Mouse (Mus musculus) adrenal gland, postnatal 25 days (tissue): ENCODE measurements at regions not wholly inside any gene's neighbourhood (a gene's known extent, or its start where the extent isn't known, plus 50 kb on each side); places are given as distances from the start of the nearest gene placed in this dataset.
A peak's percentile ranks its signal among the peaks of the same experiment; 100 is the strongest.

Source experiments
- DNase-seq: peaks from one replicate; pipeline ENCODE4 v3.0.0; 2021; ENCODE audit warnings: mixed read lengths

- DNase-seq: no peak
Observed at GRCm38 (mm10) chr3:19458386-19458785, 170.1 kb downstream of the 1700064H15Rik start.

- no peak for DNase-seq
Observed at GRCm38 (mm10) chr3:19457431-19457830, 171.0 kb downstream of the 1700064H15Rik start.

- DNase-seq: no peak
Observed at GRCm38 (mm10) chr3:19455838-19456448, 172.5 kb downstream of the 1700064H15Rik start.

- peak; percentile 30 for DNase-seq
Observed at GRCm38 (mm10) chr3:19451022-19451421, 177.5 kb downstream of the 1700064H15Rik start.

- no peak for DNase-seq
Observed at GRCm38 (mm10) chr3:19448931-19449330, 179.5 kb downstream of the 1700064H15Rik start.

DNA sequence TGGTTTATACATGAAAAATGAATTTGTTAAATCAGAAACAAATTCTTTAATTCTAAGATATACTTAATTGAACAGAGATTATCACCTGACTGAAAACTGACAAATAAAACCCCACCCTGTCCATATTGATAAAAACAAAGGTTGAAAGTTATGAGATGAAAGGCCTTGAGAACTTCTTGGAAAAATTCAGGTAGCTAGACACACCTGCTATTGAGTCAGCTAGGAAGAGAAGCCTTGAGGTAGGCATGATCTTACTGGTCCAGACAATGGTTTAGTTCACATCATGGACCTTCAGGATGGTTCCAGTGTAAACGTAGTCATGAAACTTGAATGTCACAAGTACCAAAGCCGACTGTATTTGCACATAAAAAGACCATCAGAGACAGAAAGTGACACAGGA, 180.3 kb downstream of the 1700064H15Rik start:
- DNase-seq: no peak

- DNase-seq: peak; percentile 32
Observed at GRCm38 (mm10) chr3:19447733-19448132, 180.7 kb downstream of the 1700064H15Rik start.

GRCm38 (mm10) chr3:19444914-19445313, 183.6 kb downstream of the 1700064H15Rik start:
- no peak for DNase-seq

DNA sequence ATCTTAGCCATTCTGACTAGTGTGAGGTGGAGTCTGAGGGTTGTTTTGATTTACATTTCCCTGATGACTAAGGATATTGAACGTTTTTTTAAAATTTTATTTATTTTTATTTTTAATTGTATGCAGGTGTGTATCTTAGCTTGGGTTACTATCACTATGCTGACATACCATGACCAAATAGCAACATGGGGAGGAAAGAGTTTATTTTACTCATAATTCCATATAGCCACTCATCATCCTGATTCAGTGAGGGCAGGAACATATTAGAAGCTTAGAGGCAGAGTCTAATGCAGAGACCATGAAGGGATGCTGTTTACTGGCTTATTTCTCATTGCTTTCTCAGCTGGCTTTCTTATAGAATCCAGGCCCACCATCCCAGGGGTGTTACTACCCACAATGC, 186.7 kb downstream of the 1700064H15Rik start:
- no peak for DNase-seq

DNA sequence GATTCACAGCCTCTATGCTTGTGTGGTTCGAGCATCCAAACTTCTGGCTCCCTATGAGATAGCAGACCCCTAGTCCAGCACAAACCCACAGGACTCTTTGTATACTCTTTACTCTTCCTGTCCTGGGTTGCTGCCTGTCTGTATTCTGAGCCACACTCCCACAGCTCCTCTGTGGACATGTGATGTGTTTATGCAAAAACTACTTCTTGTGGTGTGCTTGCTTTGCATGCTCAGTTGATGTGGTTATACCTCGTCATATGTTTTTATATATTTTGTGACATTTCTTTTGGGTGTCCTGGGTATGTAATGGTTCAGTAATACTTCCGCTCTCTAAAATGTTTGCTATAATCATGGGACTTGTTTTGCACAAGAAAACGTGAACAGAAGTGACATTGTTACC, 198.3 kb downstream of the 1700064H15Rik start:
- no peak for DNase-seq

DNA sequence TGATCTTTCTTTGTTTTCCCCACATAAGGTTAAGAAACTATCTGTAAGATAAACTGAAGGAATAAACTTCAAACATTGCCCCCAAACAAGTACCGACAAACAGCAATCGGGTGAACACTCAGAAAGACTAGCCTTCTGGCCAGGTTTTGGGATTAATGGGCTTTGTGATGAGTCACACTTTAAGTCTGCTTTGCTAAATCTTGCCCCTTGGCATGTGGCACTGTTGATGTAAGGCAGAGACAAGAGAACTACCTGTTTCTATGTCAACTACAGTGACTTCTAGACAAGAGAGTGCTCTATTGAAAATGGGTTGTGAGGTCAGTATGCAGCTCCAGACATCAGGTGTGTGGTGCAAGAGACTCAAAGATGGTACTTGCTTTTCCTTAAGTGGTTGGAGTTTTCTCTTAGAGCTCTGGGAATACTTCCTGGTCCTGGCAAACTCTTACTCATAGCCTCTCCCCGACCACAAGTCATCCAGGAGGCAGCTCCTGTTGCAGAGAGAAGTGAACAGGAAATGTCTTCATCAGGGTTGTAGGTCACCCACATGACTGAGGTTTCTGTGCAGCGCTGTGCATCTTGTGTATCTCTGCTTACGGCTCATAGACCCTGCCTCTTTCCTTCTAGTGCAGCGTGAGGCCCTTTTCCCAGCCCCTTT, 198.9 kb downstream of the 1700064H15Rik start:
- DNase-seq: no peak

DNA sequence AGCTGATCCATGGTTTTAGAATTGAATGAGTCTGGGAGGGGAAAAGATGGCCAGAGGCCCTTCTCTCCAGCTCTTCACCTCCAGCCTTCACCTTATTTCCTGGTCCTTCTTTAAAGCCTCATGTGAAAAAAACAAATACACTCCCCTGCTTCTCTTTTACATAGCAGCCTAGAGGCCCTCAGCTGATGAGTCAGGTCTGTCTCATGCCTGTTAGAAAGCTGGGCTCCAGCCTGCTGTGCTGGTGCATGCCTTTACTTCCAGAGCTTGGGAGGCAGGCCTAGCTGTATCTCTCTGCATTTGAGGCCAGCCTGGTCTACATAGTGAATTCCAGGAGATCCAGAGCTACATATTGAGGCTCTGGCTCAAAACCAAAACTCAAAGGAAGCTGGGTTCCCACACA, 199.5 kb downstream of the 1700064H15Rik start:
- peak; percentile 15 for DNase-seq

DNA sequence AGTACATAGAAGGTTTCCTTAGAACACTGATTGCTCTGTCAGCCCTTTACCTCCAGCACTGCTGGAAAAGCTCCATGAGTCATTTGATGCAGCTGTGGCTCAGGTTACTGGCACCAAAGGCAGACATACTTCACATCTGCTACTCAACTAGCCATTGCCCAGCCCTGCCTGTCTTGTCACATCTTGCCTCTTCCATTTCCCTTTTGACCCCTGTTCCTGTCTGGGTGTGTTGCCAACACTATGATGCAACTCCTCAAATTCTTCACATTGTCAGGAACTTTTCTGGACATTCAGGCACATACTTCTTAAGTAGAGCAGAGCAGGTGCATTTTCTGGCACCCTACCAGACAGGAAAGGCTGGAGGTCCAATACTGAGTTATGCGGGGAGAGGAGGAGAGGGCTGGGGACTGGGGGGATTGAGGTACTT, 202.3 kb downstream of the 1700064H15Rik start:
- DNase-seq: no peak

DNA sequence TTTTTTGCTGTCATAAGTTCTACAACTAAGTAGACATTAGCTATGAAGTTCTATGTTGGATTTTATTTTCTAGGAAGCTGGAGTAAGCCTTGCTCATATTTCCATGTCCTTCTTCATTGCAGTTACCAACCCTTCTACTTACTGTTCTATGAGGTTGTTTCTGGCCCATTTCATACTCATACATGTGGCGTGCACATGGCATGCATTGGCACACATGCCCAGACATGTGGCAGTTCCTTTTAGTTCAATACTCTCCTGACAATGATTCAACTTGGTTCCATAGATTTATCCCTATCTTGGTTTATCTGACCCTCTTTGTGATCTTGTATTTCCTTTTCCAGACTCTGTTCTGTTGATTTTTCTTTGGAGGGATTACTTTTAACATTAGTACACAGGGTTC, 203.2 kb downstream of the 1700064H15Rik start:
- no peak for DNase-seq

DNA sequence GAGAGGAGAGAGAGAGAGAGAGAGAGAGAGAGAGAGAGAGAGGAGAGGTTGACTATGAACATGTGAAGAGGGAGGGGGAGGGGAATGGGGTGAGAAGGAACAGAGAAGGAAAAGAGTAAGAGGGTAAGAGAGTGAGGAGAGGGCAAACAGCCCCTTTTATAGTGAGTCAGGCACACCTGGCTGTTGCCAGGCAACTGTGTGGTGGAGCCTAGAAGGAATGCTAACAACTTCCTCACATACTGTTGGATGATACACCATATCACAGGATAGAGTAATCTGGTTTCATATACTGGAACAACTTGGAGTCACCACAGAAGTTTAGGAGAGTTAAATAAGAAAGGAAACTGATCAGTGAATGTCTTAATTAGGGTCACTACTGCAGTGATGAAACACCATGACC, 204.1 kb downstream of the 1700064H15Rik start:
- DNase-seq: no peak

GRCm38 (mm10) chr3:19421430-19421944, 207.0 kb downstream of the 1700064H15Rik start:
- DNase-seq: no peak

- no peak for DNase-seq
Observed at GRCm38 (mm10) chr3:19420912-19421311, 207.6 kb downstream of the 1700064H15Rik start.

- no peak for DNase-seq
Observed at GRCm38 (mm10) chr3:19410938-19411515, 217.4 kb downstream of the 1700064H15Rik start.

DNA sequence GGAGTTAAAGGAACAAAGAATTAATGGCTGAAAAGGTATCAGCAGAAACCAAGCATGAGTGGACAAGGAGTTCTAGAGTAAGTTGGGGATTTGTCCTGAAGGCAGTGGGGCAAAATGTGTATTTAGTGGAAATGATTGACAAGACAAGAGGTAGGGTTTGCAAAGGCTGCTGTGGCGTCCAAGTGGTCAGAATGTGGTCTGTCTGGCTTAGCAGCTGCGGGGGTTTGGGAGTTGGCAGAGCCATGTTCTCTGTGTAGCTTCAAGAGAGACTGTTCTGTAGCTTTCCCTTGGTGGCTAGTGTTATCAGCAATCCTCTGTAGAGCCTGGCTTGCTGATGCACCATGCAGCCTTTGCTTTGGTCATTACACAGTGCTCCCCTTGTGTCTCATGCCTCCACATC, 220.2 kb downstream of the 1700064H15Rik start:
- DNase-seq: no peak

DNA sequence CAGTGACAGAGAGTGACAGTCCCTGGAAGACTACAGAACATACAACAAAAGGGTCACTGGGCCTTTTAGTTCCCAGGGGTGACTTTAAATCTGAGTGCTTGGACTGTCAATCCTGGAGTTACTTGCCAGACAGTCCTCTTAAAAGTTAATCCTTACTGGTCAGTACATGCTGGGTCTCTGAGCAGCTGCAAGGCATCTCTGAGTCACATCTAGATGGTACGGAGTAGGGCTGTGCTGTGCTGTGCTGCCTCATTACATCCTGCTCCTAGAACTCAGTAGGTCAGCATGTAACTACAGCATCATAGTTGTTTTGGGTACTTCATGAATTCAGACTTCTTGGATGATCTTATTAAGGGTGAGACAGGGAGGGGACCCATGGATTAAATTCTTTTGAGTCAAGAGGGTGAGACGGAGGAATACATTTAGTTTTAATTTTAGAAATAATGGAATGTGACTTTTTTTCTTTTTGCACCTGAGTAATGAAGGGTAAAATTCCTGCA, 220.8 kb downstream of the 1700064H15Rik start:
- DNase-seq: no peak

DNA sequence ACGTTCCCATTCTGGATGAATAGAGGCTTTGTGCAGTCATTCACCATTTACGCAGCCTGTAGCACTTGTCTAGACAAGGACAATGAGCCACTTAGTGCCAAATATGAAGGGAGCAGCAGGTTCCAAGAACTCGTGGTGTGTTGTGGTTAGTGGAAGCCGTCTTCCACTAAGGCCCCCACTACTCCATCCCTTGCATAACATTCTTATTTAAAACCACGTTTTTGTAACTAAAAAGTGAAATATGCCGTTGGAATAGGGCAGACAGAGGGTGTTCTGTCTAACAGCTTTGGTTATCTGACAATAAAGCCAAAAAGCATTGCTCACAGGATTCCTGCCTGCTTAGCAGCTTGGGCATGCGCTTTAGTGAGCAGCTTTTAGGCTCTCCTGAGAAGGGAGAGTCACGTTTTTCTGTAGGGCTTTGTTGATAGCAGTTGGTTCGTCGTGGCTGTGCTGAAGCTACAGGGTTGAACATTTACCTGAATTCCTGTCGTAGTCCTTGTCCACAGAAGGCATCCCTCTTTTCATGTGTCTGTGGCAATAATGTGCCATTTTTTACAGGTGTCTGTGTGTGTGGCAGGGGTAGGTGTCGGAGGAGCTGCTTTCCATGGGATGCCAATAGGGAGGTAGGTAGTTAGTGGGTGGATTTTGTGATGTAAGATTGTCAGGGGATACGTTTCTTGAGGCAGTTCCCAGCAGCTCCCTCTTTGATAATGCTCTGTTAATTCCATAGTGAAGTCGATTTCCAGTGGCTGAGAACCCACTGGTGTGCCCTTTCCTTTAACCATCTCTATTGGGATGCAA, 221.9 kb downstream of the 1700064H15Rik start:
- no peak for DNase-seq

GRCm38 (mm10) chr3:19385675-19386074, 242.8 kb downstream of the 1700064H15Rik start:
- no peak for DNase-seq

DNA sequence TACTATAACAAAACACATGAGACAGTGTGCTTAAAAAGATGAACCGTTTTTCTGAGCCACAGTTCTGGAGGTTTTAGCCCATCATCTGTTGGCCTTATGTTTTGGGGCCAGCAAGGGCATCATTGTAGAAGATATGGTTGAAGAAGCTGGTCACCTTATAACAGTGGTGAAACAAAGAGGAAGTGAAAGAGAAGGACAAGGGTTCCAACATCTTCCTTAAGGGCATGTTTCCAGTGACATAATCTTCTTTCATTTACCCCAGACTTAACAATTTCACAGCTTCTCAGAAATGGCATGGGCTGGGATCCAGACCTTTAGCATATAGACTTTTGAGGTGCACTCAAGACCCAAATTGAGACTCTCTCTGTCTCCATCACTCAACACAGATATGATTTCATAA, 259.5 kb downstream of the 1700064H15Rik start:
- no peak for DNase-seq
